Mouse (Mus musculus) left cerebral cortex, postnatal 25 days (tissue): Measurements from ENCODE around the gene Ahcyl1. TPM values are rescaled to one million over a fixed set of nuclear protein-coding genes. Genes with fewer than 3 reads are reported as not detected.
"Not testable (repeated sequence)": the region's sequence is repeated elsewhere in the genome, so short reads cannot be mapped to it uniquely, and the experiment has no call there.

Experiments used
- DNase-seq, 2 experiments: peaks; one replicate each; pipeline ENCODE4 v3.0.0; 2022; ENCODE audit warnings: low spot score in 2 of 2, mixed read lengths in 1 of 2
- intact Hi-C: fragments of 180-260 bp; cut with DNase I; formaldehyde crosslinking; loops from one replicate; pipeline ENCODE4 v1.15.1; 2025
- total RNA-seq, 2 experiments: library from RNA; stranded (reverse); gene quantifications; 2 replicates each; pipeline ENCODE4 v1.2.3; 2021

Gene Ahcyl1
- 100 to 1,000 TPM; 324 to 332 TPM for total RNA-seq

GRCm38 (mm10) chr3:107695948-107696881 is at the start of gene Ahcyl1:
Gene Ahcyl1 (minus strand): TSS chr3:107696560.
- intact Hi-C loops = loop anchor here (1.0 to 5.0 kb wide), 4 partner anchors 58 to 366 kb away; no protein-coding TSS in a partner anchor
- peak; percentile 99 to 100 for DNase-seq

GRCm38 (mm10) chr3:107746026-107746425 is 49.7 kb upstream of the Ahcyl1 start:
- no peak for DNase-seq
- intact Hi-C loops = no loop called here

GRCm38 (mm10) chr3:107743650-107744049 is 47.3 kb upstream of the Ahcyl1 start:
- DNase-seq = no peak
- intact Hi-C loops = no loop called here

DNA sequence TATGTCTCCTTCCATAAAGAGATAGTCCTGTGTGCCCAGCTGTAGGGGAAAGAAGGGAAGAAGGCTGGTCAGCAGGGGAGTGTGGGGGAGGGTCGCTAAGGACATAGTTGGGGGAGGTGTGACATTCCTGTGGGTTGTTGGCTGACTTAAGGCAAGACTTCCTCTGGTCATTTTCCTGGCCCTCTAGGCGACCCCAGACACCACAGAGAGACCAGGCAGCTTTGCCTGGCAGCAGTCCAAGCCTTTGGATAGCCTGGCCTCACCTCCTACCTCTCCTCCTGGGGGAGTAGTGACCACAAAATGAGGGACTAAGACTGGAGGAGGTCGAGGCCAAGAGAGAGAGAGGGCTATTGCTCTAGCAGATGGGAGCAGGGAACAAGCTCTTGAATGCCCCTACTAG is 46.7 kb upstream of the Ahcyl1 start:
- intact Hi-C loops = no loop called here
- DNase-seq = no peak

GRCm38 (mm10) chr3:107742071-107742710 is 45.8 kb upstream of the Ahcyl1 start:
- no peak for DNase-seq
- intact Hi-C loops = no loop called here

DNA sequence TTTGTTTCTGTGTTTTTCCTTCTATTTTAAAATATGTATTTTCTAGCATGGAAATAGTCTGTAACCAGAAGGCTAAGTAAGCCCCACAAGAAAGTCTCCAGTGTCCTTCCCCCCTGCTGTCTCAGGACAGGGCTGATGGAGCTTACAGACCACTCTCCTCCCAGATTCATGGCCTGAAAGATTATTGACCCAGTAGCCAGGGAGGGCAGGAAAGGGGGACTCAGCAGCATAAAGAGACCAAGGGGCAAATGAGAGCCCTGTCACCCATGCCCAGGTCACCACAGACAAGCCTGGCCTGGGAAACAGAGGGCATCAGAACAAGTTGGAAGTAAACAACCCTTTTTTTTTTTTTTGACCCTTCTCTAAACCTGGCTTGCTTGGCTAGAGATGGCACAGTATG is 45.0 kb upstream of the Ahcyl1 start:
- intact Hi-C loops = no loop called here
- DNase-seq = no peak

DNA sequence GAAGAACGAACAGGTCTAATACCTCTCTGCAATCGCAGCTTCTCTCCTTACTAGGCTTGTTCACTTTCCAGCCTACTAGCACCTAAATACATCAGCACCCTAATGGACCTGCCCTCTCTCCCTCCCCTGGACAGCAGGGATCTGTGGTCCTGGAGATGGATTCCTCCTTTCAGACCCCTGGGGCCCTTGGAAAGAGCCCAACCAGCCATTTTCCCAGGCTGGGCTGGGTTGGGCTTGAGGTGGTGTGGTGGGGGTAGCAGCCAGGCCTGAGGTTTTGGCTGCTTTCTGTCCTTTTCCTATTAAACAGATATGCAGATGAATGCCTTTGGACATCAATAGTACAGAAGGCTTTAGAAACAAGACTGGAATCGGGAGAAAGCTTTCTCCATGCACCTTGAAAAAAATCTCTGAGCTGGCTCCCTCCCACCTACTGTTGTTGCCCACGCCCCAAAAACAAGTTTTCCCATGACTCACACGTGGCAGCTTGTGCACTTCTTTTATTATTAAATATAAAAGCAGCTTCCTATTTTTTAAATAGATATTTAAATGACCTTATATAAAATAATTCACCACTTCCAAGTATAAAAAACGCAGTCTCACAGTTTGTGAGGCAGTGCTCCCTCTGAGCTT is 44.3 kb upstream of the Ahcyl1 start:
- peak in 1 of 2 experiments; percentile 76 for DNase-seq
- intact Hi-C loops = no loop called here

GRCm38 (mm10) chr3:107739966-107740365 is 43.6 kb upstream of the Ahcyl1 start:
- no peak for DNase-seq
- intact Hi-C loops = no loop called here

DNA sequence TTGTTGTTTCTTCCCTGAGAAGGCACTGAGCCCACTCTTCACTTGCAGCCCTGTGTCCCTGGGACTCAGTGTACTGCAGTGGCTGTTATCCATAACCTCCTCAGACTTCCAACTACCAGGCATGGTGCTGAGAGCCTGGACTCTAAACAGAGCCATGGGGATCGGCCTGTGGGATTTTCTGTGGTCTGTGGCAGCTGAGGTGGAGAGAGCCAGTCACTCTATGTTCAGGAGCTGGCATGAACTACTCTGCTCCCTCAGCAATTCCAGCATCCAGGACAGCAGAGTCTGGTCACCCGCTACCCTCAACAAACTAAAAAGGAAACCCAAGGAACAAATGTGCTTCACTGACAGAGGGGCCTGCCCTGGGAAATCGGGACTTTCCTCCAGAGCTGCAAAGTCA is 43.1 kb upstream of the Ahcyl1 start:
- DNase-seq = no peak
- intact Hi-C loops = no loop called here

DNA sequence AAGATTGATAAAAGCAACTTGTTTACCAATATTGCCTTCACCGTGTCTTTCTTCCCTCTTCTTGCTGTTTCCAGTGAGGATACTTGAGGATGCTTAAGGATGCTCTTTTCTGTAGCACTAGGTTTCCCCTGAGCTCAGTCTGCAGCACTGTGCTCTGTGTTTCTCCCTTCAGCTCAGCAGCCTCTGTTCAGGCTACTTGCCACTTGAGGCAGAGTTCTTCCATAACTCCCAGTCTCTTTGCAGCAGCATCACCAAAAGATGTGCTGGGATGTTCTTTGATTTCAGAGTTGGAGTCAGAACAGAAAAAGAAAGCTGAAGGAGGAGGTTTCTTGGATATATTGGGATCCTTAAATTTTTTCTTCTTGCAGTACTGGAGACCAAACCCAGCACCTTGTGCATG is 42.3 kb upstream of the Ahcyl1 start:
- intact Hi-C loops = no loop called here
- peak in 1 of 2 experiments; percentile 79 for DNase-seq

- no peak for DNase-seq
- intact Hi-C loops = no loop called here
Observed at GRCm38 (mm10) chr3:107737609-107738190, 41.3 kb upstream of the Ahcyl1 start.

DNA sequence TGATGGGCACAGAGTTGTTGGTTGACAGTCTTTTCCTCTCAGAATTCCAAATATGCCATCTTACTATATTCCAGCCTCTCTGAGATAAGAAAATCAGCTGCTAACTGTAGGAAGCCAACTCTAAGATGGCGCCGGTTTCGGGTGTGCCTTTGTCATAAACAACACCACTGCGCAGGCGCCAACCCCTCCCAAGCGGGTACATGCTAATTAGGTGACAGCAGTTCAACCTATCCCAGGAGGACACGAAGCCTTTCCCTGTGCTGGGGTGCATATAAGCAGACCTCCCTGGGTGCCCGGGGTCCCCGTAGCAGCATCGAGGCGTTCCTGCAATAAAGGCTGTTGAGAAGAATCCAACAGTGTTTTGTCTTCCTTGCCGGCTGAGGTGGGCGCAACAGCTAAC is 39.3 kb upstream of the Ahcyl1 start:
- DNase-seq, intact Hi-C loops: not testable (repeated sequence)

DNA sequence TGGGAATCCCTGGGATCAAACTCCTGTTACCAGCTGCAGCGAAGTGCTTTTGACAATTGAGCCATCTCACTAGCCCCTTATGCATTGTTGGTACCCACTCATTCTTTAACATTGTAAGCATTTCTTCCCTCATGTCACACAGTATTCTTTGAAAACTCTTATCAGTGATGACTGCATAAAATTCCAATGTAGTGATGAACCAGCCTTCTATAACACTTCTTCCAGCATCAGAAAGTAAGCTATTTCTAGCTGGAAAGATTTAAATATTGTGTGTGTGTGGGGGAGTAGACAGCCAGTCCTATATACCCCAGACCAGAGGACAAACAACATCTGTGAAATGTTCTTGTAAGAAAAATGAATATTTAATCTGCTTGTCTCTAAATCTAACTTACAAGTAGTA is 37.0 kb upstream of the Ahcyl1 start:
- intact Hi-C loops = no loop called here
- DNase-seq = no peak

- intact Hi-C loops = no loop called here
- DNase-seq = no peak
Observed at GRCm38 (mm10) chr3:107730236-107730635, 33.9 kb upstream of the Ahcyl1 start.

- intact Hi-C loops = no loop called here
Observed at GRCm38 (mm10) chr3:107728509-107728908, 32.1 kb upstream of the Ahcyl1 start.

GRCm38 (mm10) chr3:107715971-107716370 is 19.6 kb upstream of the Ahcyl1 start:
- no peak for DNase-seq
- intact Hi-C loops = no loop called here

More at GRCm38 (mm10) chr3:107728509-107728908, 32.1 kb upstream of the Ahcyl1 start:
- DNase-seq = peak in 1 of 2 experiments; percentile 47

DNA sequence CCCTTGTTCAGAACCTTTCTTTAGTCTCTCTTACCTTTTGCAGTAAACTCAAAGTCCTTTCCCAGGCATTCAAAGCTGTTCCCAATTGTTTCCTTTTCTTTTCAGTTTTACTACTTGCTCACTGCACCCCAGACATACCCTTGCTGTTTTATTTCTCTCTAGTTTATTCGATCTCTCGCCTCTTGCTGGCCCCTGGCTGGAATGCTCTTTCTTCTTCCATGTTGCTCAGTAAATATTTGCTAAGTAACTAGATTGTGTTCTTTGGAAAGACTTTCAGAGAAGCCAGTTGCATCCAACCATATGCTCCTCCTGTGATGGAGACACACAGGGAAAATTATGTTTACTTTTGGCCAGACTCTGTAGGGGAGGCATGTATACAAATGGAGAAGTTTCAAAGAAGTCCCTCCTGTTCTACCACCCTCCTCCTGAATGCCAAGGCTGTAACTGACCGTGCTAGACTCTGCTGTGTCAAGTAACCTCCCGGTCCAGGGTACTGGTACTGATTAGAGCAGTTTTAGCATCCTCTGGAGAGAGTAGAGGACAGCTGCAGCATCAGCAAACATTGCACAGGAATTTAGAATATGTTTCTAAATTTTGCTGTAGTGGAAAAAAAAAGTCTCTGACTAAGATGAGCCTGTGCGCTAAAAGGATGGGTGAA is 18.0 kb upstream of the Ahcyl1 start:
- intact Hi-C loops = no loop called here
- DNase-seq = no peak

DNA sequence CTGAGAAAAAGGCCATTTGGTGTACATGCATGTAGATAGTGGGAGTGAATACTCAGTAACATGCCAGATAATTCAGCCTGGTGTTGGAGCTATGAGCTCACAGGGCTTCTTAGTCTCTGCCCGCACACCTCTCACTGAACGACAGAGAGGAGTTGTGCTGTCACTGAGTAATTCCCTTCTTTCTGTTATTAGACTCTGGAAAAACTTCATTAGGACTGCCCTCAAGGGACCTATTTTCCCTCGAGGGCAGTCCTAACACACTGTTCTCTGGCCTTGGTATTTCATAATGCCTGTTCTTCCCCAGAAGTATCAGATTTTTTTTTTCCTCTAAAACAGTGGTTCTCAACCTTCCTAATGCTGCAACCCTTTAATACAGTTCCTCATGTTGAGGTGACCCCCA is 15.7 kb upstream of the Ahcyl1 start:
- intact Hi-C loops = no loop called here
- DNase-seq = no peak

- intact Hi-C loops = no loop called here
- DNase-seq = no peak
Observed at GRCm38 (mm10) chr3:107709156-107709555, 12.8 kb upstream of the Ahcyl1 start.

DNA sequence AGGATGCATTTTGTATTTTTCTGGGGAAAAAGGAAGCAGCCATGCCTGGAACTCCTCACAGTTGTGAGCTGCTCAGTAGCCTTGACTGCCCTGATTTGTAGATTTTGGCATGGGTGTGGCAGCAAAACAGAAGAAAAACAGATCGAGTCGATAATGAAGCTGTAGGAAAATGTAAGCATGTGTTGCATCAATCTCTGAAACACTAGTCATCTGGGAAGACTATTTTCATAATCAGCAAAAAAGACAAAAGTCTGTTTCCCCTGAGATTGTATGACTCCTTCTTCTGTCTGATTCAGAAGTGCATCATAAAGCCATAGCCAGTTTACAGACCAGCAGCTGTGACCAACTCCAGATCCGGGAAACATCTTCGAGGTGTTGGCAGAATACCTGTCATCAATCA is 10.9 kb upstream of the Ahcyl1 start:
- DNase-seq = no peak
- intact Hi-C loops = no loop called here
